ENCODE assay signal across 27 mouse cellular contexts in genomic region chr15:102283648-102284047, GRCm38 (mm10). TPM values are rescaled to one million over a fixed set of nuclear protein-coding genes. Genes with fewer than 3 reads are reported as not detected.
A peak's percentile ranks its signal among the peaks of the same experiment; 100 is the strongest.
DNase-seq lines count a peak whose midpoint lies in the region; ATAC-seq and TF ChIP-seq lines count a peak whose summit lies in the region.
"Had no signal": no experiment of that assay in that cellular context is flagged by ENCODE, and none has a peak within 500 bp of the region (broad histone marks: within the 10 kb centered on the region; RNA-seq: fewer than 3 reads in every experiment).

No protein-coding gene starts in this region.

- no peaks in the 10 kb centered on the region for H3K27me3 ChIP-seq in kidney, adult 2 months (replicated peaks; ENCODE audit: control insufficient read depth, insufficient read depth, low read length)
- no peaks in the 10 kb centered on the region for H3K27me3 ChIP-seq in megakaryocyte, embryonic 14.5 days (replicated peaks)
- H3K27me3 ChIP-seq in midbrain, embryonic 14.5 days (ENCODE audit: control insufficient read depth, insufficient read depth, low read length), result no peaks in the 10 kb centered on the region
- H3K27me3 ChIP-seq: embryonic facial prominence, embryonic 12.5 days; forebrain, embryonic 12.5 days; forebrain, embryonic 15.5 days; hindbrain, embryonic 12.5 days; hindbrain, embryonic 15.5 days had no signal

- H3K27ac ChIP-seq in kidney, adult 2 months (ENCODE audit: insufficient read depth, low read depth, low read length), result no peak overlapping the region
- no peak overlapping the region for H3K27ac ChIP-seq in midbrain, embryonic 14.5 days (replicated peaks; ENCODE audit: low read depth, low read length)
- H3K27ac ChIP-seq: embryonic facial prominence, embryonic 12.5 days; forebrain, embryonic 12.5 days; forebrain, embryonic 15.5 days; heart, embryonic 10.5 days; hindbrain, embryonic 12.5 days; hindbrain, embryonic 15.5 days had no signal

- WGBS in kidney, adult 2 months, result 62% methylated on average over 3 of the region's 3 CpGs
- 89% methylated on average over 3 of the region's 3 CpGs for WGBS in midbrain, embryonic 14.5 days

- no peak for ATAC-seq in megakaryocyte, adult 5-6 weeks (ENCODE audit: poor library complexity, severe bottlenecking)
- ATAC-seq in midbrain, embryonic 14.5 days (ENCODE audit: low FRiP score, low TSS enrichment), result no peak
- ATAC-seq: CD4-positive, CD25-positive, alpha-beta regulatory T cell, adult 4 months; forebrain, embryonic 15.5 days had no signal

- no peak for TF ChIP-seq POLR2A in kidney, adult 2 months (IDR thresholded peaks at IDR 0.05; ENCODE audit: low read depth, low read length)

- no peak for TF ChIP-seq CTCF in kidney, adult 2 months (conservative IDR thresholded peaks at IDR 0.05; ENCODE audit: insufficient read depth, insufficient read length, low read depth, low read length)

- H3K4me1 ChIP-seq in kidney, adult 2 months (ENCODE audit: control insufficient read depth, insufficient read depth, low read length), result peaks cover 3% of the 10 kb centered on the region; the same call in 1 of the 2 replicates
- H3K4me1 ChIP-seq in megakaryocyte, embryonic 14.5 days, result peaks cover 63% of the 10 kb centered on the region
- peaks cover 10% of the 10 kb centered on the region for H3K4me1 ChIP-seq in midbrain, embryonic 14.5 days (ENCODE audit: control insufficient read depth, insufficient read depth, low read length)

- H3K36me3 ChIP-seq in kidney, adult 2 months (ENCODE audit: control insufficient read depth, insufficient read depth, low read length), result no peaks in the 10 kb centered on the region; the same call in 1 of the 2 replicates
- H3K36me3 ChIP-seq in megakaryocyte, embryonic 14.5 days (replicated peaks; ENCODE audit: low read length), result peaks cover 26% of the 10 kb centered on the region
- H3K36me3 ChIP-seq in midbrain, embryonic 14.5 days (ENCODE audit: control insufficient read depth, insufficient read depth, low read length), result peaks cover 14% of the 10 kb centered on the region

- no peaks in the 10 kb centered on the region for H3K9me3 ChIP-seq in megakaryocyte, embryonic 14.5 days
- H3K9me3 ChIP-seq in midbrain, embryonic 14.5 days (ENCODE audit: control insufficient read depth, low read length), result no peaks in the 10 kb centered on the region
- H3K9me3 ChIP-seq: embryonic facial prominence, embryonic 12.5 days; forebrain, embryonic 12.5 days; forebrain, embryonic 15.5 days; heart, embryonic 10.5 days; hindbrain, embryonic 12.5 days; hindbrain, embryonic 15.5 days had no signal

- H3K4me2 ChIP-seq in midbrain, embryonic 14.5 days (ENCODE audit: low read length), result no peak overlapping the region
- H3K4me2 ChIP-seq: embryonic facial prominence, embryonic 12.5 days; forebrain, embryonic 12.5 days; forebrain, embryonic 15.5 days; hindbrain, embryonic 12.5 days; hindbrain, embryonic 15.5 days had no signal

- H3K9ac ChIP-seq in midbrain, embryonic 14.5 days (replicated peaks; ENCODE audit: low read length), result no peak overlapping the region
- H3K9ac ChIP-seq: embryonic facial prominence, embryonic 12.5 days; forebrain, embryonic 12.5 days; forebrain, embryonic 15.5 days; hindbrain, embryonic 12.5 days; hindbrain, embryonic 15.5 days had no signal

- peak; percentile 31 for DNase-seq in kidney, adult 2 months
- no peak for DNase-seq in kidney, postnatal 4 days
- peak; percentile 71 for DNase-seq in MEL-GATA-1-ER (ENCODE audit: extremely low read depth, low read depth)
- no peak for DNase-seq in right cerebral cortex, postnatal 25 days
- DNase-seq in midbrain, embryonic 14.5 days, result no peak
- DNase-seq: adrenal gland, adult 8-10 months; adrenal gland, postnatal 25 days; cerebellum, adult 18-20 months; cerebellum, adult 9-10 months; cerebellum, postnatal 14 days; gastrocnemius, postnatal 25 days; heart, adult 18-20 months had no signal

- no peak overlapping the region for H3K4me3 ChIP-seq in kidney, adult 2 months (ENCODE audit: insufficient read depth, low read depth, low read length)
- peak overlapping the region; percentile 76 for H3K4me3 ChIP-seq in megakaryocyte, embryonic 14.5 days (replicated peaks)
- no peak overlapping the region for H3K4me3 ChIP-seq in midbrain, embryonic 14.5 days (replicated peaks; ENCODE audit: low read depth, low read length)
- H3K4me3 ChIP-seq: embryonic facial prominence, embryonic 12.5 days; erythroblast, embryonic 14.5 days; forebrain, embryonic 12.5 days; forebrain, embryonic 15.5 days; heart, embryonic 10.5 days; hindbrain, embryonic 12.5 days; hindbrain, embryonic 15.5 days had no signal

RNA-seq across cellular contexts. Expression of gene Mfsd5, which starts 4.4 kb away (rescaled TPM):
- 66.5 and 72.1 TPM in 2 replicates for polyA plus RNA-seq in kidney, adult 2 months (2012; rRNA removed)
- 72.6 and 109 TPM in 2 replicates for polyA plus RNA-seq in megakaryocyte, embryonic 14.5 days (2012; ENCODE audit: insufficient read depth, low replicate concordance)
- total RNA-seq in megakaryocyte, adult 5-6 weeks (2015), result 49.8 and 64.3 TPM in 2 replicates
- total RNA-seq in megakaryocyte, adult 5-6 weeks (2017), result 34.8 and 35.1 TPM in 2 replicates
- polyA plus RNA-seq in midbrain, embryonic 14.5 days (2014; fragmentation: Nextera tagmentation; extraction: Ambion mirVana), result 51.9 and 53.3 TPM in 2 replicates

RNA-seq across cellular contexts. Expression of gene Espl1, which starts 12.4 kb away (rescaled TPM):
- 0.45 and 0.53 TPM in 2 replicates for polyA plus RNA-seq in kidney, adult 2 months (2012; rRNA removed)
- 7.5 and 12.3 TPM in 2 replicates for polyA plus RNA-seq in megakaryocyte, embryonic 14.5 days (2012; ENCODE audit: insufficient read depth, low replicate concordance)
- total RNA-seq in megakaryocyte, adult 5-6 weeks (2015), result 26.3 and 37.4 TPM in 2 replicates
- total RNA-seq in megakaryocyte, adult 5-6 weeks (2017), result 15.2 and 30.9 TPM in 2 replicates
- polyA plus RNA-seq in midbrain, embryonic 14.5 days (2014; fragmentation: Nextera tagmentation; extraction: Ambion mirVana), result 4.9 and 9.1 TPM in 2 replicates

RNA-seq across cellular contexts. Expression of gene Gm9918, which starts 13.3 kb away (rescaled TPM):
- 0.41 TPM in 2 replicates for polyA plus RNA-seq in kidney, adult 2 months (2012; rRNA removed)
- not detected in 2 replicates for polyA plus RNA-seq in megakaryocyte, embryonic 14.5 days (2012; ENCODE audit: insufficient read depth, low replicate concordance)
- total RNA-seq in megakaryocyte, adult 5-6 weeks (2015), result not detected in 2 replicates
- not detected in 2 replicates for total RNA-seq in megakaryocyte, adult 5-6 weeks (2017)
- polyA plus RNA-seq in midbrain, embryonic 14.5 days (2014; fragmentation: Nextera tagmentation; extraction: Ambion mirVana), result 0.09 TPM in 1 of 2 replicates, not detected in the other
- total RNA-seq: gastrocnemius, adult 8-10 months; gastrocnemius, postnatal 25 days; heart, adult 18-20 months; heart, postnatal 25 days; hematopoietic stem cell, adult 5-6 weeks had no signal
- polyA plus RNA-seq: C2C12; CD4-positive, CD25-positive, alpha-beta regulatory T cell, adult 4 months; erythroblast, embryonic 14.5 days; forebrain, embryonic 15.5 days; heart, postnatal 0 days had no signal

RNA-seq across cellular contexts. Expression of gene Rarg, which starts 26.3 kb away (rescaled TPM):
- polyA plus RNA-seq in kidney, adult 2 months (2012; rRNA removed), result 21.2 and 25.6 TPM in 2 replicates
- 68.7 and 69.9 TPM in 2 replicates for polyA plus RNA-seq in megakaryocyte, embryonic 14.5 days (2012; ENCODE audit: insufficient read depth, low replicate concordance)
- 34.6 and 39.9 TPM in 2 replicates for total RNA-seq in megakaryocyte, adult 5-6 weeks (2015)
- 30.8 and 31.9 TPM in 2 replicates for total RNA-seq in megakaryocyte, adult 5-6 weeks (2017)
- 2.3 and 3.6 TPM in 2 replicates for polyA plus RNA-seq in midbrain, embryonic 14.5 days (2014; fragmentation: Nextera tagmentation; extraction: Ambion mirVana)

RNA-seq across cellular contexts. Expression of gene Pfdn5, which starts 42.3 kb away (rescaled TPM):
- 141 and 206 TPM in 2 replicates for polyA plus RNA-seq in kidney, adult 2 months (2012; rRNA removed)
- polyA plus RNA-seq in megakaryocyte, embryonic 14.5 days (2012; ENCODE audit: insufficient read depth, low replicate concordance), result 5.9 and 58.8 TPM in 2 replicates
- total RNA-seq in megakaryocyte, adult 5-6 weeks (2015), result 385 and 398 TPM in 2 replicates
- total RNA-seq in megakaryocyte, adult 5-6 weeks (2017), result 347 and 441 TPM in 2 replicates
- polyA plus RNA-seq in midbrain, embryonic 14.5 days (2014; fragmentation: Nextera tagmentation; extraction: Ambion mirVana), result 562 and 649 TPM in 2 replicates

Comparison
In these comparisons a context has a peak if more than half of its experiments do, and no peak if none do; other contexts are left out.
1. DNase-seq: peak in kidney, adult 2 months (single experiment) and MEL-GATA-1-ER (single experiment); none in kidney, postnatal 4 days (0 of 2), right cerebral cortex, postnatal 25 days (single experiment) and midbrain, embryonic 14.5 days (single experiment).